Mouse (Mus musculus) heart, embryonic 14.5 days (tissue): ENCODE data around the gene Nadk2. TPM values are rescaled to one million over a fixed set of nuclear protein-coding genes. Genes with fewer than 3 reads are reported as not detected.
A peak's percentile ranks its signal among the peaks of the same experiment; 100 is the strongest.

Source experiments
- ATAC-seq: fragments of 200-750 bp; cut with Nextera tagmentation; 2 replicates; pipeline ENCODE4 v1.8.0; 2017; ENCODE audit warnings: low read depth, moderate TSS enrichment; ENCODE audit not compliant: insufficient number of reproducible peaks, insufficient read depth, low FRiP score
- H3K27ac ChIP-seq, 2 experiments: fragments of 200-500 bp in 1 of 2; fragments of 300-500 bp in 1 of 2; sonication (generic) in 1 of 2; replicated peaks in 1 of 2; 2 replicates each; pipeline ENCODE4 v1.5.1; 2012 to 2014; ENCODE audit warnings: low read depth in 2 of 2, low read length in 2 of 2, control low read depth in 1 of 2, mild to moderate bottlenecking in 1 of 2, mixed read lengths in 1 of 2; ENCODE audit not compliant: control insufficient read depth in 1 of 2, insufficient read depth in 1 of 2
- H3K27me3 ChIP-seq: fragments of 300-500 bp; sonication (generic); 2 replicates; pipeline ENCODE4 v1.6.1; 2014; ENCODE audit warnings: mild to moderate bottlenecking, low read length, control low read depth; ENCODE audit not compliant: control insufficient read depth, insufficient read depth
- H3K36me3 ChIP-seq: fragments of 300-500 bp; sonication (generic); 2 replicates; pipeline ENCODE4 v1.6.1; 2014; ENCODE audit warnings: mild to moderate bottlenecking, control low read depth, low read length, mixed read lengths; ENCODE audit not compliant: control insufficient read depth, insufficient read depth
- H3K4me1 ChIP-seq, 2 experiments: fragments of 200-500 bp in 1 of 2; fragments of 300-500 bp in 1 of 2; sonication (generic) in 1 of 2; 2 replicates each; pipeline ENCODE4 v1.6.1; 2012 to 2014; ENCODE audit warnings: low read length in 2 of 2, control low read depth in 1 of 2, mixed read lengths in 1 of 2; ENCODE audit not compliant: control insufficient read depth in 2 of 2, insufficient read depth in 2 of 2
- H3K4me2 ChIP-seq: fragments of 300-500 bp; sonication (generic); 2 replicates; pipeline ENCODE4 v1.6.1; 2014; ENCODE audit warnings: mild to moderate bottlenecking, low read length
- H3K4me3 ChIP-seq, 2 experiments: fragments of 200-500 bp in 1 of 2; fragments of 300-500 bp in 1 of 2; sonication (generic) in 1 of 2; 2 replicates each; pipeline ENCODE4 v1.5.1; 2012 to 2014; ENCODE audit warnings: low read length in 2 of 2, mild to moderate bottlenecking in 2 of 2, control low read depth in 1 of 2, low read depth in 1 of 2, moderate library complexity in 1 of 2; ENCODE audit not compliant: control insufficient read depth in 1 of 2, insufficient read depth in 1 of 2
- H3K9ac ChIP-seq: fragments of 300-500 bp; sonication (generic); 2 replicates; pipeline ENCODE4 v1.6.1; 2014; ENCODE audit warnings: mild to moderate bottlenecking, low read length
- H3K9me3 ChIP-seq: fragments of 300-500 bp; sonication (generic); 2 replicates; pipeline ENCODE4 v1.6.1; 2016; ENCODE audit warnings: low read length, control low read depth; ENCODE audit not compliant: control insufficient read depth
- WGBS: fragments of 180-500 bp; shearing (Covaris S2); extraction: QIAGEN DNeasy Blood & Tissue Kit; methylation state at CpG from one replicate; pipeline ENCODE4 v1.1.7; 2014; 5-methylcytosine and 5-hydroxymethylcytosine counted together
- polyA plus RNA-seq: library from polyadenylated mRNA; unstranded; fragments of >200 nt; fragmentation: Nextera tagmentation; extraction: Ambion mirVana; gene quantifications from 2 replicates; pipeline ENCODE4 v1.2.1, GENCODE M21; 2014

Gene Nadk2
- polyA plus RNA-seq, 1 experiment from 2014 or later: 61.2 TPM

- peak overlapping the region; percentile 71 for H3K4me2 ChIP-seq
- 10% methylated on average over 5 of the region's 5 CpGs for WGBS
- H3K9me3 ChIP-seq: no peaks in the 10 kb centered on the region
- peak overlapping the region; percentile 96 for H3K9ac ChIP-seq
- no peaks in the 10 kb centered on the region for H3K36me3 ChIP-seq
- peaks cover 26 to 48% of the 10 kb centered on the region in 2 experiments for H3K4me1 ChIP-seq
- no peaks in the 10 kb centered on the region for H3K27me3 ChIP-seq
- peak overlapping the region; percentile 79 to 94 for H3K27ac ChIP-seq
- ATAC-seq: no peak
- peak overlapping the region; percentile 80 to 91 for H3K4me3 ChIP-seq
These were observed 1.6 kb downstream of the Nadk2 start for GRCm38 (mm10) chr15:9072630-9073029.

GRCm38 (mm10) chr15:9073067-9073608, 2.1 kb downstream of the Nadk2 start:
- H3K9me3 ChIP-seq: no peaks in the 10 kb centered on the region
- ATAC-seq: no peak
- no peaks in the 10 kb centered on the region for H3K36me3 ChIP-seq
- H3K4me3 ChIP-seq: peak overlapping the region; percentile 80 to 91
- H3K27ac ChIP-seq: peak overlapping the region; percentile 79 to 94
- 14% methylated on average over 12 of the region's 12 CpGs for WGBS
- peak overlapping the region; percentile 96 for H3K9ac ChIP-seq
- H3K27me3 ChIP-seq: no peaks in the 10 kb centered on the region
- H3K4me2 ChIP-seq: peak overlapping the region; percentile 71
- H3K4me1 ChIP-seq: peaks cover 28 to 52% of the 10 kb centered on the region in 2 experiments

DNA sequence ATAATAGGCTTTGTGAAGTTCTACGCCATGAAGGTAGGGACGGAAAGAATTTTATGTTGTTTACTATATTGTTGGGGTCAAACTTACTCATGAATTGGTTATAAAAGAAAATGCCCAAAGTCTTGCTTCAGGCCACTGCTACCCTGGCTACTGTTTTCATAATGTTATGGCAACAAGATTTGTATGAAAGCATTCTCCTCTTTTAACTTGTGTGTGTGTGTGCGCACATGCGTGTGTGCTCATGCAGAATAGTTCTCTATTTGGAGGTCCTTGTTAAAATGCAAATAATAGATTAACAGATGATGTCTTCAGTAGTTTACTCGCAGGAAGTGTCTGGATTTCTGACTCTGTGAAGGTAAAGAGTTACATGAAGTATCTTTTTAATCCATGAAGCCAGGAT, 2.6 kb downstream of the Nadk2 start:
- peak overlapping the region; percentile 71 for H3K4me2 ChIP-seq
- no peaks in the 10 kb centered on the region for H3K9me3 ChIP-seq
- no peak for ATAC-seq
- WGBS: 61% methylated on average over 5 of the region's 5 CpGs
- no peaks in the 10 kb centered on the region for H3K27me3 ChIP-seq
- H3K4me3 ChIP-seq: peak overlapping the region; percentile 80 to 91; a peak in 3 of 4 replicates
- peak overlapping the region; percentile 96 for H3K9ac ChIP-seq
- peaks cover 31 to 58% of the 10 kb centered on the region in 2 experiments for H3K4me1 ChIP-seq
- peak overlapping the region; percentile 79 to 94 for H3K27ac ChIP-seq
- no peaks in the 10 kb centered on the region for H3K36me3 ChIP-seq

DNA sequence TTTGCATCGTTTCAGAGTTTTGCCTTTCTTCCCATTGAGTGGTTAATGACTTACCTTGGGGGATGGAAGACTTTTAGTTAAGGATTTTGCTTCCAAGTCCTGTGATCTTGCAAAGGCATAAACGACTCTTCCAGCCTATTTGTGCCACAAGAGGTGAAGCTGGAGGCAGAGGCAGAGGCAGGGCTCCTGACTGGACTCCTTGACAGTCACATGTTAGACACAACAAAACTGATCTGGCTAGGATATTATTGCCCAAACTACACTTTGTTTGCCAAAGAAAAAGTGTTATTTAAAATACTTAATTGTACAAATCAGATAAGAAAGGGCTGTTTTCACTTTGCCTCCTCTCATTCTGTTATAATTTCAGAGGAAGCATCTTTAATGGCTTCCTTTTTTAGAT, 3.1 kb downstream of the Nadk2 start:
- Histone ChIP-seq H3K9me3 (no peaks in the 10 kb centered on the region), H3K4me1 (peaks cover 33 to 62% of the 10 kb centered on the region in 2 experiments), H3K4me3 (peak overlapping the region in 1 of 2 experiments; percentile 91; a peak in 1 of 4 replicates), H3K27ac (peak overlapping the region; percentile 60 to 94; a peak in 3 of 4 replicates), H3K27me3 (no peaks in the 10 kb centered on the region), H3K36me3 (no peaks in the 10 kb centered on the region), H3K4me2 (peak overlapping the region; percentile 71), H3K9ac (no peak overlapping the region; the same call in 1 of the 2 replicates)
- no peak for ATAC-seq
- 20% methylated on average over 2 of the region's 2 CpGs for WGBS

DNA sequence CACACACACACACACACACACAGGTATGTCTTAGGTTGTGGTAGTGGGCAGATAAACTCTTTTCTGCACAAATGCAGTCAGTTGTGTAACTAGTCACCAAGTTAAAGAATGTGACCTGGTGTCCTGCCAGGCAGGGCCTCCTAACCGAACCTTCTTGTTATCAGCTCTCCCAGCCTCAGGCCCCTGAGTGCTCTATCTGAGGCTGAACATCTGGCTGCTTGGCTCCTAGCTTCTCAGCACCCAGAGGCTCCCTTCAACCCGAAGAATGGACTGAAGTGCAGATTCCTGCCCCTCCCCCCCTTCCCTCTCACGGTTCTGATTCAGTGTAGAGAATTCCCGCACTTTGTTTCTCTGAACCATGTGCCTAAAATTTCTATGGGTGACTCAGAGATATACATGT, 3.6 kb downstream of the Nadk2 start:
- peaks cover 37 to 68% of the 10 kb centered on the region in 2 experiments for H3K4me1 ChIP-seq
- H3K27me3 ChIP-seq: no peaks in the 10 kb centered on the region
- H3K9me3 ChIP-seq: no peaks in the 10 kb centered on the region
- no peaks in the 10 kb centered on the region for H3K36me3 ChIP-seq
- 4% methylated on average over 4 of the region's 4 CpGs for WGBS
- H3K9ac ChIP-seq: peak overlapping the region; percentile 60
- H3K4me2 ChIP-seq: peak overlapping the region; percentile 71
- peak overlapping the region in 1 of 2 experiments; percentile 12; a peak in 1 of 4 replicates for H3K4me3 ChIP-seq
- H3K27ac ChIP-seq: peak overlapping the region; percentile 80 to 81
- ATAC-seq: no peak

DNA sequence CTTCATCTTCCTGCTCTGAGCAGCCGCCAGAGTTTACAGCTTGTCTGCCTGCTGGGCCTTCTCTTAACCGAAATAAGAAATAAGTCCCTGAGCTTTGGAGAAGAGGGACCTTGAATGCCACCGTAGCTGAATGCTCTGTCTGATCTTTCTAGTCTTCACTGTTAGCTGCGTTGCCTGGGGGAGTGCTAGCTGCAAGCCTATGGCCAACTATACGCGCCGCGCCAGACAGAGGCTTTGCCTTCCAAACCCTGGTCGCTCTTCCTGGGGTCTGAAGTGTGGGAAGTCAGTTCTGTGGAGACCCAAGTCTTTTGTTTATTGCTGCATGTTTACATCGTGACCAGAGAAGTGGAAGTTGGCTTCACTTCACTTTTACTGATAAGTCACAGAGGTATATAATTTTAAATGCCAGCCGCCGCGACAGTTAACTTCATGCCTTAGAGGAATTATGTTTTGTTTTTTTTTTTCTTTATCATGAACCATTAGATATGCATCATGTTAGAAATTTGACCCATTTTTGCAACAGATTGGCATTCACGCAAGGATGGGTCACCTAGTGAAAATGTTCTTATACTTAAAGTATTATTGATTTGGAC, 4.6 kb downstream of the Nadk2 start:
- no peaks in the 10 kb centered on the region for H3K27me3 ChIP-seq
- peak overlapping the region; percentile 71 for H3K4me2 ChIP-seq
- no peaks in the 10 kb centered on the region for H3K36me3 ChIP-seq
- ATAC-seq: no peak
- peaks cover 36 to 68% of the 10 kb centered on the region in 2 experiments for H3K4me1 ChIP-seq
- no peaks in the 10 kb centered on the region for H3K9me3 ChIP-seq
- peak overlapping the region; percentile 60 for H3K9ac ChIP-seq
- peak overlapping the region; percentile 80 to 81 for H3K27ac ChIP-seq
- peak overlapping the region; percentile 7 to 13; a peak in 1 of 4 replicates for H3K4me3 ChIP-seq
- 36% methylated on average over 14 of the region's 14 CpGs for whole genome bisulfite sequencing

DNA sequence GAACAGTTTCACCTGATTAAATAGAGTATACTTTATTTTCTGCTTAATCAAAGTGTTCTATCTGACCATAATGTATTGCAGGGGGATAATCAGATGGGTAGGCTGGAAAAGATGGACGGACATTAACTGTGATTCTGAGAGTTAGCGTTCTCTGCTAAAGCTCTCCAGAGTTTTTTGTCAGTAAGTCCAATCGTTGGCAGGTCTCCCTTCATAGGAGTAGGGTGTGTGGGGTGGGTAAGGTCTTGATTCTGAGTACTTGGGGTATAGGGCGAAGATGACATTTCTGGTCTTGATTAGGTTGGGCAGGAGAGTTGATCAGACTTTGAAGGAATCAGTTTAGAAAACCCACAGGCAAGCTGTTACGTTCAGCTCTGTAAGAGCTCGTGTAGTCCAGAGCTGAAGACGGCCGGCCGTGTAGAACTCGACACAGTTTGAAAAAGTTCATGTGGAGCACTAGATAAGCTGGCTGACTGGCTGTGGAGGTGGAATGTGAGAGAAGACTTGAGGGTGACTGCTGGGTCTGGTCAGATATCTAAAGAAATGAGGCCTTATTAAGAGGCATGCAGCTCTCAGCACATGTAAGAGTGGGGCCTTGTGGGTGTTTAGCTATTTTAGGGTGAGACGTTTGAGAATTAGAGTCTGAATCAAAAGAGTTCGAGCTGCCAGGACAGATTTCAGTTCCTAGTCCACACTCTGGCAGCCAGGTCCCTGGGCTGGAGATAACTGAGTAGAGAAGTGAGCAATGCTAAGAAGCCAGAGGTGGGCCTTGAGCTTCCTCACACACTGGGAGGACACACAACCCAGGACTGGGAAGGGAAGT, 7.6 kb downstream of the Nadk2 start:
- Histone ChIP-seq H3K4me3 (peak overlapping the region in 1 of 2 experiments; percentile 13; a peak in 1 of 4 replicates), H3K27ac (peak overlapping the region; percentile 84 to 95), H3K9me3 (no peaks in the 10 kb centered on the region), H3K4me2 (peak overlapping the region; percentile 57), H3K27me3 (no peaks in the 10 kb centered on the region), H3K36me3 (peaks cover 4% of the 10 kb centered on the region; the same call in 1 of the 2 replicates), H3K9ac (peak overlapping the region; percentile 47), H3K4me1 (peaks cover 46 to 78% of the 10 kb centered on the region in 2 experiments)
- peak; percentile 58 for ATAC-seq
- 17% methylated on average over 12 of the region's 12 CpGs for WGBS
